Mouse (Mus musculus) layer of hippocampus, adult 11-12 months (tissue): ENCODE measurements at regions not wholly inside any gene's neighbourhood (a gene's known extent, or its start where the extent isn't known, plus 50 kb on each side); places are given as distances from the start of the nearest gene placed in this dataset.

Source experiments
- DNase-seq: peaks from one replicate; pipeline ENCODE4 v3.0.0; 2022; ENCODE audit warnings: low spot score

GRCm38 (mm10) chr2:95142151-95142550 lies 704.2 kb upstream of the Api5 start:
- DNase-seq: no peak

GRCm38 (mm10) chr2:95140116-95140515 lies 702.2 kb upstream of the Api5 start:
- no peak for DNase-seq

GRCm38 (mm10) chr2:95136636-95137035 lies 698.7 kb upstream of the Api5 start:
- DNase-seq: peak; percentile 76

GRCm38 (mm10) chr2:95131181-95131580 lies 693.2 kb upstream of the Api5 start:
- DNase-seq: no peak

- DNase-seq: no peak
Measured at GRCm38 (mm10) chr2:95128721-95129120, 690.8 kb upstream of the Api5 start.

- no peak for DNase-seq
Measured at GRCm38 (mm10) chr2:95119544-95119943, 681.6 kb upstream of the Api5 start.

- DNase-seq: no peak
Measured at GRCm38 (mm10) chr2:95097055-95097454, 659.1 kb upstream of the Api5 start.

- DNase-seq: no peak
Measured at GRCm38 (mm10) chr2:95054636-95055035, 616.7 kb upstream of the Api5 start.

GRCm38 (mm10) chr2:95053866-95054265 lies 615.9 kb upstream of the Api5 start:
- no peak for DNase-seq
